Comparison of ENCODE assay signal across 13 mouse cellular contexts in genomic region chr8:122047206-122047870, GRCm38 (mm10).
DNase-seq lines count a peak whose midpoint lies in the region; ATAC-seq and TF ChIP-seq lines count a peak whose summit lies in the region.
"Had no signal": no experiment of that assay in that cellular context is flagged by ENCODE, and none has a peak within 500 bp of the region (broad histone marks: within the 10 kb centered on the region; RNA-seq: fewer than 3 reads in every experiment).

No protein-coding gene starts in this region.

- TF ChIP-seq CTCF in cerebellum, adult 2 months (IDR thresholded peaks at IDR 0.05; ENCODE audit: borderline replicate concordance, insufficient read depth, low read depth, low read length) = peak; percentile 26; the same call in 1 of the 2 replicates
- TF ChIP-seq CTCF in kidney, adult 2 months (conservative IDR thresholded peaks at IDR 0.05; ENCODE audit: insufficient read depth, insufficient read length, low read depth, low read length) = peak; percentile 43
- peak; percentile 43; the same call in 1 of the 2 replicates for TF ChIP-seq CTCF in thymus, adult 2 months (IDR thresholded peaks at IDR 0.05; ENCODE audit: borderline replicate concordance, control insufficient read depth, extremely low read depth, insufficient read depth, low read length, poor library complexity)

- no peak for TF ChIP-seq POLR2A in cerebellum, adult 2 months (IDR thresholded peaks at IDR 0.05; ENCODE audit: borderline replicate concordance, insufficient read depth, low read length)
- TF ChIP-seq POLR2A in kidney, adult 2 months (IDR thresholded peaks at IDR 0.05; ENCODE audit: low read depth, low read length) = no peak
- no peak for TF ChIP-seq POLR2A in thymus, adult 2 months (IDR thresholded peaks at IDR 0.05; ENCODE audit: control insufficient read depth, extremely low read depth, insufficient read depth, low read length, poor library complexity)

- no peaks in the 10 kb centered on the region for H3K27me3 ChIP-seq in cerebellum, adult 2 months (ENCODE audit: control insufficient read depth, insufficient read depth, low read length)
- no peaks in the 10 kb centered on the region for H3K27me3 ChIP-seq in kidney, adult 2 months (replicated peaks; ENCODE audit: control insufficient read depth, insufficient read depth, low read length)
- H3K27me3 ChIP-seq in thymus, adult 2 months (ENCODE audit: control insufficient read depth, insufficient read depth, low read length) = no peaks in the 10 kb centered on the region

- no peak for ATAC-seq in cerebellum, adult (ENCODE audit: insufficient number of reproducible peaks, low FRiP score, low TSS enrichment)
- ATAC-seq: midbrain, embryonic 16.5 days had no signal

- 51% methylated on average over 15 of the region's 15 CpGs for WGBS in cerebellum, adult 2 months
- 62% methylated on average over 15 of the region's 15 CpGs for WGBS in kidney, adult 2 months
- 69% methylated on average over 15 of the region's 15 CpGs for WGBS in thymus, adult 2 months

- no peak overlapping the region for H3K27ac ChIP-seq in cerebellum, adult 2 months (ENCODE audit: insufficient read depth, low read length)
- H3K27ac ChIP-seq in kidney, adult 2 months (ENCODE audit: insufficient read depth, low read depth, low read length) = no peak overlapping the region
- no peak overlapping the region for H3K27ac ChIP-seq in thymus, adult 2 months (ENCODE audit: control insufficient read depth, insufficient read depth, low read length)
- H3K27ac ChIP-seq: liver, embryonic 13.5 days had no signal

- H3K36me3 ChIP-seq in kidney, adult 2 months (ENCODE audit: control insufficient read depth, insufficient read depth, low read length) = no peaks in the 10 kb centered on the region
- no peaks in the 10 kb centered on the region for H3K36me3 ChIP-seq in thymus, adult 2 months (ENCODE audit: control insufficient read depth, insufficient read depth, low read length)
- H3K36me3 ChIP-seq: liver, embryonic 13.5 days had no signal

- H3K4me3 ChIP-seq in cerebellum, adult 2 months (replicated peaks; ENCODE audit: insufficient read depth, low read depth, low read length) = no peak overlapping the region
- H3K4me3 ChIP-seq in kidney, adult 2 months (ENCODE audit: insufficient read depth, low read depth, low read length) = no peak overlapping the region
- no peak overlapping the region for H3K4me3 ChIP-seq in thymus, adult 2 months (ENCODE audit: control insufficient read depth, insufficient read depth, low read length)
- H3K4me3 ChIP-seq: erythroblast, embryonic 14.5 days; liver, embryonic 13.5 days had no signal

- peaks cover 26% of the 10 kb centered on the region for H3K4me1 ChIP-seq in cerebellum, adult 2 months (ENCODE audit: control insufficient read depth, insufficient read depth, low read length)
- H3K4me1 ChIP-seq in kidney, adult 2 months (ENCODE audit: control insufficient read depth, insufficient read depth, low read length) = no peaks in the 10 kb centered on the region
- no peaks in the 10 kb centered on the region for H3K4me1 ChIP-seq in thymus, adult 2 months (replicated peaks; ENCODE audit: control insufficient read depth, insufficient read depth, low read length)
- H3K4me1 ChIP-seq: liver, embryonic 13.5 days had no signal

- DNase-seq in cerebellum, adult 2 months = no peak
- DNase-seq in kidney, adult 2 months = no peak
- no peak for DNase-seq in kidney, postnatal 10 days
- no peak for DNase-seq in thymus, adult 2 months
- no peak for DNase-seq in thymus, postnatal 14 days
- peak; percentile 40 for DNase-seq in testis, postnatal 14 days (ENCODE audit: low spot score)
- no peak for DNase-seq in left cerebral cortex, adult 11 months (ENCODE audit: low spot score)
- DNase-seq: cerebellum, postnatal 10 days; liver, embryonic 13.5 days; thymus, postnatal 25 days had no signal
